Mouse (Mus musculus) erythroid progenitor cell, adult 5-6 weeks (primary cell): ENCODE results near the gene Rac1. TPM values are rescaled to one million over a fixed set of nuclear protein-coding genes. Genes with fewer than 3 reads are reported as not detected.
"Not testable (repeated sequence)": the region's sequence is repeated elsewhere in the genome, so short reads cannot be mapped to it uniquely, and the experiment has no call there.

Source experiments
- ATAC-seq: replicated peaks from 2 replicates; pipeline ENCODE4 v1.8.0; 2016; ENCODE audit warnings: moderate number of reproducible peaks, mild to moderate bottlenecking, moderate TSS enrichment, inconsistent platforms; ENCODE audit not compliant: poor library complexity, low FRiP score, severe bottlenecking
- total RNA-seq, 2 experiments: library from RNA; stranded (forward) in 1 of 2; stranded (reverse) in 1 of 2; fragments of 150-400 nt in 1 of 2; fragments of 186-747, 209-891 nt in 1 of 2; gene quantifications; 2 replicates each; pipeline versions ENCODE4 v1.2.3 to v1.2.4; 2015 to 2017; ENCODE audit warnings: low replicate concordance in 2 of 2

Gene Rac1
- total RNA-seq (2015; ENCODE audit: low replicate concordance) = 195 and 254 TPM in 2 replicates
- 40.0 and 104 TPM in 2 replicates for total RNA-seq (2017; ENCODE audit: low replicate concordance)

- peak; percentile 86 for ATAC-seq
Measured at GRCm38 (mm10) chr5:143527486-143528307, at the start of gene Rac1. Gene Rac1, minus strand, starts transcription at chr5:143528036.

GRCm38 (mm10) chr5:143574261-143575178 is 46.7 kb upstream of the Rac1 start:
- ATAC-seq = no peak

- ATAC-seq = no peak
Measured at GRCm38 (mm10) chr5:143573067-143573466, 45.2 kb upstream of the Rac1 start.

GRCm38 (mm10) chr5:143572195-143572594 is 44.4 kb upstream of the Rac1 start:
- ATAC-seq = no peak

GRCm38 (mm10) chr5:143567860-143568259 is 40.0 kb upstream of the Rac1 start:
- peak; percentile 82 for ATAC-seq

GRCm38 (mm10) chr5:143567258-143567670 is 39.4 kb upstream of the Rac1 start:
- peak; percentile 91 for ATAC-seq

- ATAC-seq = not testable (repeated sequence)
Measured at GRCm38 (mm10) chr5:143566804-143567203, 39.0 kb upstream of the Rac1 start.

- peak; percentile 95 for ATAC-seq
Measured at GRCm38 (mm10) chr5:143561544-143562185, 33.8 kb upstream of the Rac1 start.

GRCm38 (mm10) chr5:143561009-143561408 is 33.2 kb upstream of the Rac1 start:
- peak; percentile 47 for ATAC-seq

GRCm38 (mm10) chr5:143558731-143559130 is 30.9 kb upstream of the Rac1 start:
- no peak for ATAC-seq

- ATAC-seq = no peak
Measured at GRCm38 (mm10) chr5:143555233-143555632, 27.4 kb upstream of the Rac1 start.

GRCm38 (mm10) chr5:143552911-143553310 is 25.1 kb upstream of the Rac1 start:
- ATAC-seq = no peak

- ATAC-seq = not testable (repeated sequence)
Measured at GRCm38 (mm10) chr5:143548922-143549321, 21.1 kb upstream of the Rac1 start.

GRCm38 (mm10) chr5:143548401-143548846 is 20.6 kb upstream of the Rac1 start:
- ATAC-seq = peak; percentile 89

- no peak for ATAC-seq
Measured at GRCm38 (mm10) chr5:143547866-143548265, 20.0 kb upstream of the Rac1 start.

GRCm38 (mm10) chr5:143547384-143547783 is 19.5 kb upstream of the Rac1 start:
- ATAC-seq = peak; percentile 75

- no peak for ATAC-seq
Measured at GRCm38 (mm10) chr5:143539111-143539510, 11.3 kb upstream of the Rac1 start.

GRCm38 (mm10) chr5:143537022-143537421 is 9.2 kb upstream of the Rac1 start:
- no peak for ATAC-seq

GRCm38 (mm10) chr5:143534922-143535321 is 7.1 kb upstream of the Rac1 start:
- ATAC-seq = no peak

GRCm38 (mm10) chr5:143530715-143531114 is 2.9 kb upstream of the Rac1 start:
- ATAC-seq = no peak
